Mouse (Mus musculus): ENCODE data around the gene Rimbp2. TPM values are rescaled to one million over a fixed set of nuclear protein-coding genes. Genes with fewer than 3 reads are reported as not detected.

Gene Rimbp2
- polyA plus RNA-seq, 1 experiment from 2014 or later: 0.27 TPM

- no peak overlapping the region for H3K4me3 ChIP-seq (ENCODE audit: low read length)
- WGBS: 49% methylated on average over 4 of the region's 4 CpGs
- no peak for ATAC-seq (ENCODE audit: low FRiP score, low TSS enrichment)
These were observed 1.8 kb downstream of the Rimbp2 start for GRCm38 (mm10) chr5:128951472-128951871.

GRCm38 (mm10) chr5:128947093-128947492, 6.2 kb downstream of the Rimbp2 start:
- Histone ChIP-seq H3K4me1 (ENCODE audit: control insufficient read depth, insufficient read depth, low read length) (no peaks in the 10 kb centered on the region), H3K9ac (ENCODE audit: low read depth, low read length) (no peak overlapping the region), H3K9me3 (ENCODE audit: control insufficient read depth, low read length) (no peaks in the 10 kb centered on the region), H3K27me3 (ENCODE audit: control insufficient read depth, insufficient read depth, low read length) (no peaks in the 10 kb centered on the region), H3K27ac (ENCODE audit: low read depth, low read length) (no peak overlapping the region), H3K36me3 (ENCODE audit: control insufficient read depth, insufficient read depth, low read length) (no peaks in the 10 kb centered on the region), H3K4me3 (ENCODE audit: low read length) (no peak overlapping the region), H3K4me2 (replicated peaks; ENCODE audit: low read depth, low read length) (no peak overlapping the region)
- 69% methylated on average over 5 of the region's 5 CpGs for WGBS
- ATAC-seq (ENCODE audit: low FRiP score, low TSS enrichment): no peak

More at GRCm38 (mm10) chr5:128951472-128951871, 1.8 kb downstream of the Rimbp2 start:
- H3K9ac ChIP-seq (ENCODE audit: low read depth, low read length): no peak overlapping the region
- peaks cover 3% of the 10 kb centered on the region; the same call in 1 of the 2 replicates for H3K9me3 ChIP-seq (ENCODE audit: control insufficient read depth, low read length)
- no peak overlapping the region for H3K27ac ChIP-seq (ENCODE audit: low read depth, low read length)
- H3K4me2 ChIP-seq (replicated peaks; ENCODE audit: low read depth, low read length): 0 out of 2 replicates have a peak overlapping the region, but pooled peaks have one; percentile 68
- peaks cover 2% of the 10 kb centered on the region; the same call in 1 of the 2 replicates for H3K27me3 ChIP-seq (ENCODE audit: control insufficient read depth, insufficient read depth, low read length)
- peaks cover 4% of the 10 kb centered on the region; the same call in 1 of the 2 replicates for H3K4me1 ChIP-seq (ENCODE audit: control insufficient read depth, insufficient read depth, low read length)
- no peaks in the 10 kb centered on the region for H3K36me3 ChIP-seq (ENCODE audit: control insufficient read depth, insufficient read depth, low read length)

GRCm38 (mm10) chr5:128940436-128940835, 12.8 kb downstream of the Rimbp2 start:
- Histone ChIP-seq H3K4me3 (ENCODE audit: low read length) (no peak overlapping the region), H3K4me2 (replicated peaks; ENCODE audit: low read depth, low read length) (no peak overlapping the region), H3K27me3 (ENCODE audit: control insufficient read depth, insufficient read depth, low read length) (no peaks in the 10 kb centered on the region), H3K9me3 (ENCODE audit: control insufficient read depth, low read length) (no peaks in the 10 kb centered on the region), H3K27ac (ENCODE audit: low read depth, low read length) (no peak overlapping the region), H3K36me3 (ENCODE audit: control insufficient read depth, insufficient read depth, low read length) (no peaks in the 10 kb centered on the region), H3K9ac (ENCODE audit: low read depth, low read length) (no peak overlapping the region), H3K4me1 (ENCODE audit: control insufficient read depth, insufficient read depth, low read length) (no peaks in the 10 kb centered on the region)
- WGBS: 82% methylated on average over 10 of the region's 10 CpGs
- no peak for ATAC-seq (ENCODE audit: low FRiP score, low TSS enrichment)

- no peaks in the 10 kb centered on the region for H3K27me3 ChIP-seq (ENCODE audit: control insufficient read depth, insufficient read depth, low read length)
- no peak overlapping the region for H3K27ac ChIP-seq (ENCODE audit: low read depth, low read length)
- H3K36me3 ChIP-seq (ENCODE audit: control insufficient read depth, insufficient read depth, low read length): no peaks in the 10 kb centered on the region
- 82% methylated on average over 6 of the region's 6 CpGs for WGBS
- H3K4me3 ChIP-seq (ENCODE audit: low read length): no peak overlapping the region
- H3K9ac ChIP-seq (ENCODE audit: low read depth, low read length): no peak overlapping the region
- no peak for ATAC-seq (ENCODE audit: low FRiP score, low TSS enrichment)
- H3K4me2 ChIP-seq (replicated peaks; ENCODE audit: low read depth, low read length): no peak overlapping the region
- no peaks in the 10 kb centered on the region for H3K9me3 ChIP-seq (ENCODE audit: control insufficient read depth, low read length)
- H3K4me1 ChIP-seq (ENCODE audit: control insufficient read depth, insufficient read depth, low read length): no peaks in the 10 kb centered on the region
These were observed 17.9 kb downstream of the Rimbp2 start for GRCm38 (mm10) chr5:128935359-128935899.

DNA sequence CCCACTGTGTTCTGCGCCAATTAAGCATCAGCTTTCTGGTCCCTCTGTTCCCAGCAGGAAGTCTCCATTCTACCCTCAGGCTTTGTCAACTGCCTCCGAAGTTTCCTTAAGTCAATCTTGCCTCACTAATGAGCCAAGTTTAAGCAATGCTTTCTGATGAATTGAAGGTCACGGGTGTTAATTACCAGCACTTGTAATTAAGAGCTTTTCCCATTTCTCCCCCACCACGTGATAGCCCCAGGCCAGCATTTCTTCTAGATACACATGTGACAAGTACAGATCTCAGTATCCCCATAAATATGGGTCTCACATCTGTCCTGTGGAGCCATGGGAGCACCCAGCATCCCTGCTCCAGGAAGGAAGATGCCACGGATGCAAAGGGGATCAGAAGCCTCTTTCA, 20.5 kb downstream of the Rimbp2 start:
- no peak for ATAC-seq (ENCODE audit: low FRiP score, low TSS enrichment)
- Histone ChIP-seq H3K4me2 (replicated peaks; ENCODE audit: low read depth, low read length) (no peak overlapping the region), H3K9ac (ENCODE audit: low read depth, low read length) (no peak overlapping the region), H3K27ac (ENCODE audit: low read depth, low read length) (no peak overlapping the region), H3K4me1 (ENCODE audit: control insufficient read depth, insufficient read depth, low read length) (no peaks in the 10 kb centered on the region), H3K36me3 (ENCODE audit: control insufficient read depth, insufficient read depth, low read length) (no peaks in the 10 kb centered on the region), H3K9me3 (ENCODE audit: control insufficient read depth, low read length) (no peaks in the 10 kb centered on the region), H3K4me3 (ENCODE audit: low read length) (no peak overlapping the region), H3K27me3 (ENCODE audit: control insufficient read depth, insufficient read depth, low read length) (no peaks in the 10 kb centered on the region)
- 58% methylated on average over 5 of the region's 5 CpGs for WGBS

GRCm38 (mm10) chr5:128925073-128925472, 28.2 kb downstream of the Rimbp2 start:
- Histone ChIP-seq H3K9ac (ENCODE audit: low read depth, low read length) (no peak overlapping the region), H3K27me3 (ENCODE audit: control insufficient read depth, insufficient read depth, low read length) (no peaks in the 10 kb centered on the region), H3K4me2 (replicated peaks; ENCODE audit: low read depth, low read length) (no peak overlapping the region), H3K4me1 (ENCODE audit: control insufficient read depth, insufficient read depth, low read length) (no peaks in the 10 kb centered on the region), H3K4me3 (ENCODE audit: low read length) (no peak overlapping the region), H3K9me3 (ENCODE audit: control insufficient read depth, low read length) (no peaks in the 10 kb centered on the region), H3K36me3 (ENCODE audit: control insufficient read depth, insufficient read depth, low read length) (no peaks in the 10 kb centered on the region), H3K27ac (ENCODE audit: low read depth, low read length) (no peak overlapping the region)
- 88% methylated on average over 4 of the region's 4 CpGs for WGBS
- no peak for ATAC-seq (ENCODE audit: low FRiP score, low TSS enrichment)

- ATAC-seq (ENCODE audit: low FRiP score, low TSS enrichment): no peak
- H3K9me3 ChIP-seq (ENCODE audit: control insufficient read depth, low read length): no peaks in the 10 kb centered on the region
- 51% methylated on average over 5 of the region's 5 CpGs for WGBS
- H3K4me2 ChIP-seq (replicated peaks; ENCODE audit: low read depth, low read length): no peak overlapping the region
- H3K4me3 ChIP-seq (ENCODE audit: low read length): no peak overlapping the region
- no peaks in the 10 kb centered on the region for H3K36me3 ChIP-seq (ENCODE audit: control insufficient read depth, insufficient read depth, low read length)
- no peaks in the 10 kb centered on the region for H3K4me1 ChIP-seq (ENCODE audit: control insufficient read depth, insufficient read depth, low read length)
- H3K9ac ChIP-seq (ENCODE audit: low read depth, low read length): no peak overlapping the region
- H3K27me3 ChIP-seq (ENCODE audit: control insufficient read depth, insufficient read depth, low read length): no peaks in the 10 kb centered on the region
- H3K27ac ChIP-seq (ENCODE audit: low read depth, low read length): no peak overlapping the region
These were observed 33.2 kb downstream of the Rimbp2 start for GRCm38 (mm10) chr5:128920112-128920511.

DNA sequence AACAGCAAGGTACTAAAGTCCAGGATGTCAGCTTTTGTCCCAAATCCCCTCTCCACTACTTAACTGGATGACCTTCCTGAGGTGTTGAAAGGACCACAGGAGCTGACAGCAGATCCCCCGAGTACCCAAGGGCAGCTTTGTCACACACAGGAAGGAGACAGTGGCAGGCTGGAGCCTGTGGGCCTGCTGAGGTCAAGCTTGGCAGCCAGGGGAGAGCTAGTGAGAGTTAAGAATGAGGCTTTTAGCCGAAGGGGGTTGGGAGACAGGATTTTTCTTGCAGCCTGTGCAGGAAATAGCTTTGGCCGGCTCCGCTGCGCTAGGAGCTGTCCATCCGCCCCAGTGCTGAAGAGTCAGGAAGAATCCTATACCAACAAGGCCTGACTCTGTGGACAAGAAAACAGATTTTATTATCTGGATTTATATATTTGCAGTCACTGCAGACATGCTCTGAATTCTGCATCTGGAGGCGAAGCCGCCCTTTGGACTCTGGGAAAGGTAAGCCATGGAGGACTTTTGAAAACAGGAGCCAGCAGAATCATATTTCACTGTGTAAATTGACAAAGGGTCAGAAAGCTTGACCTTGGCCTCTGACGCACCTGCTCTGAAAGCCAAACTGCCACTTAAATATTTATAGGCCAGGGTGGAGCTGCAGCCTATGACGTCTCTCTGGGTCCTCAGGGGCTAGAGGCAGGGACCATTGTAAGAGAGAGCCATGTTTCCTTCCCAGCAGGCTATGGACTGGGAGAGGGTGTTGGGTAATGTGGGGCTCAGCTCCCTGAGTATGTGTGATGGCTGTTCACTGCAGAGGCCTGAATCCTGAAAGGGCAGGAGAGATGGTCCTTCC, 35.9 kb downstream of the Rimbp2 start:
- Histone ChIP-seq H3K36me3 (ENCODE audit: control insufficient read depth, insufficient read depth, low read length) (no peaks in the 10 kb centered on the region), H3K4me3 (ENCODE audit: low read length) (no peak overlapping the region), H3K27me3 (ENCODE audit: control insufficient read depth, insufficient read depth, low read length) (no peaks in the 10 kb centered on the region), H3K9me3 (ENCODE audit: control insufficient read depth, low read length) (no peaks in the 10 kb centered on the region), H3K4me2 (replicated peaks; ENCODE audit: low read depth, low read length) (no peak overlapping the region), H3K9ac (ENCODE audit: low read depth, low read length) (no peak overlapping the region), H3K4me1 (ENCODE audit: control insufficient read depth, insufficient read depth, low read length) (no peaks in the 10 kb centered on the region), H3K27ac (ENCODE audit: low read depth, low read length) (no peak overlapping the region)
- WGBS: under 1% methylated on average over 10 of the region's 10 CpGs
- ATAC-seq (ENCODE audit: low FRiP score, low TSS enrichment): peak; percentile 83

- ATAC-seq (ENCODE audit: low FRiP score, low TSS enrichment): no peak
- Histone ChIP-seq H3K27me3 (ENCODE audit: control insufficient read depth, insufficient read depth, low read length) (no peaks in the 10 kb centered on the region), H3K27ac (ENCODE audit: low read depth, low read length) (no peak overlapping the region), H3K4me2 (replicated peaks; ENCODE audit: low read depth, low read length) (no peak overlapping the region), H3K4me1 (ENCODE audit: control insufficient read depth, insufficient read depth, low read length) (no peaks in the 10 kb centered on the region), H3K4me3 (ENCODE audit: low read length) (no peak overlapping the region), H3K9ac (ENCODE audit: low read depth, low read length) (no peak overlapping the region), H3K36me3 (ENCODE audit: control insufficient read depth, insufficient read depth, low read length) (no peaks in the 10 kb centered on the region), H3K9me3 (ENCODE audit: control insufficient read depth, low read length) (no peaks in the 10 kb centered on the region)
- 79% methylated on average over 3 of the region's 3 CpGs for WGBS
These were observed 39.5 kb downstream of the Rimbp2 start for GRCm38 (mm10) chr5:128913820-128914219.

Measured in kidney, embryonic 14.5 days (tissue).